Mouse (Mus musculus): Measurements from ENCODE around the gene Aqp2. TPM values are rescaled to one million over a fixed set of nuclear protein-coding genes. Genes with fewer than 3 reads are reported as not detected.

Gene Aqp2
- total and polyA plus RNA-seq, 3 experiments, result not detected

GRCm38 (mm10) chr15:99631618-99632017, 52.8 kb downstream of the Aqp2 start:
- peaks cover 0 to 70% of the 10 kb centered on the region in 2 experiments; a peak in 2 of 4 replicates for H3K36me3 ChIP-seq (ENCODE audit: control insufficient read depth in 1 of 2, insufficient read depth in 2 of 2, low read length in 2 of 2)
- H3K27ac ChIP-seq (ENCODE audit: control insufficient read depth, low read depth, low read length), result no peak overlapping the region
- peak; percentile 81 for DNase-seq (ENCODE audit: low read depth, low spot score)
- H3K9ac ChIP-seq (ENCODE audit: control insufficient read depth, low read depth, low read length, poor library complexity, severe bottlenecking), result no peak overlapping the region
- H3K79me2 ChIP-seq (ENCODE audit: control insufficient read depth, insufficient read depth, low read length, poor library complexity), result no peaks in the 10 kb centered on the region
- H3K27me3 ChIP-seq (ENCODE audit: control insufficient read depth in 1 of 2, insufficient read depth in 2 of 2, low read length in 2 of 2), result no peaks in the 10 kb centered on the region
- H3K4me3 ChIP-seq (ENCODE audit: control insufficient read depth in 1 of 2, insufficient read depth in 1 of 2, low read depth in 2 of 2, low read length in 2 of 2), result no peak overlapping the region
- no peaks in the 10 kb centered on the region for H3K4me1 ChIP-seq (ENCODE audit: control insufficient read depth in 1 of 2, insufficient read depth in 2 of 2, low read length in 2 of 2)
- TF ChIP-seq ZC3H11A (IDR thresholded peaks at IDR 0.05; ENCODE audit: low read depth, low read length) (peak; percentile 27; the same call in 1 of the 2 replicates), GATA1 (IDR thresholded peaks at IDR 0.05; ENCODE audit: low read depth, low read length) (no peak), CTCF (IDR thresholded peaks at IDR 0.05 in 2 of 3, conservative IDR thresholded peaks at IDR 0.05 in 1 of 3; ENCODE audit: control insufficient read depth in 1 of 3, insufficient read depth in 1 of 3, low read depth in 2 of 3, low read length in 3 of 3, poor library complexity in 1 of 3, severe bottlenecking in 1 of 3) (peak; percentile 37 to 84 (median 74)), E2F4 (IDR thresholded peaks at IDR 0.05; ENCODE audit: borderline replicate concordance, low read depth, low read length) (no peak), NRF1 (IDR thresholded peaks at IDR 0.05; ENCODE audit: insufficient read depth, low read depth, low read length, poor library complexity, severe bottlenecking) (no peak), USF2 (IDR thresholded peaks at IDR 0.05; ENCODE audit: borderline replicate concordance in 1 of 2, insufficient read depth in 1 of 2, low read depth in 1 of 2, low read length in 2 of 2) (no peak), SMC3 (IDR thresholded peaks at IDR 0.05; ENCODE audit: low read depth, low read length) (peak; percentile 66), RAD21 (IDR thresholded peaks at IDR 0.05; ENCODE audit: low read depth, low read length) (peak; percentile 57)
- H3K9me3 ChIP-seq (replicated peaks; ENCODE audit: insufficient read depth, low read length), result no peaks in the 10 kb centered on the region

Other genes starting within 250 kb of the Aqp2 start
- 0.04 and 0.10 TPM in 2 replicates for gene Fmnl3, start 208.6 kb upstream of the Aqp2 start, total RNA-seq (2012; rRNA removed)
- gene Fmnl3, start 208.6 kb upstream of the Aqp2 start, polyA plus RNA-seq (2012; ENCODE audit: insufficient read depth in 1 of 2, insufficient read length in 2 of 2, low read depth in 1 of 2, low replicate concordance in 2 of 2, missing spikeins in 1 of 2), result under 1 TPM in 1 of 2 experiments, not detected in 1; 0.06 TPM
- 216 and 243 TPM in 2 replicates for gene Tmbim6, start 186.2 kb upstream of the Aqp2 start, total RNA-seq (2012; rRNA removed)
- gene Tmbim6, start 186.2 kb upstream of the Aqp2 start, polyA plus RNA-seq (2012; ENCODE audit: insufficient read depth in 1 of 2, insufficient read length in 2 of 2, low read depth in 1 of 2, low replicate concordance in 2 of 2, missing spikeins in 1 of 2), result 100 to 1,000 TPM in 1 of 2 experiments, not detected in 1; 339 TPM
- gene Nckap5l, start 121.3 kb upstream of the Aqp2 start, total RNA-seq (2012; rRNA removed), result 2.5 and 3.3 TPM in 2 replicates
- gene Nckap5l, start 121.3 kb upstream of the Aqp2 start, polyA plus RNA-seq (2012; ENCODE audit: insufficient read depth in 1 of 2, insufficient read length in 2 of 2, low read depth in 1 of 2, low replicate concordance in 2 of 2, missing spikeins in 1 of 2), result 10 to 100 TPM in 1 of 2 experiments, not detected in 1; 14.1 TPM
- 7.8 and 8.8 TPM in 2 replicates for gene Bcdin3d, start 104.3 kb upstream of the Aqp2 start, total RNA-seq (2012; rRNA removed)
- 10 to 100 TPM; 13.7 to 31.3 TPM for gene Bcdin3d, start 104.3 kb upstream of the Aqp2 start, polyA plus RNA-seq (2012; ENCODE audit: insufficient read depth in 1 of 2, insufficient read length in 2 of 2, low read depth in 1 of 2, low replicate concordance in 2 of 2, missing spikeins in 1 of 2)
- gene Faim2, start 50.9 kb upstream of the Aqp2 start, total RNA-seq (2012; rRNA removed), result 0.08 and 0.10 TPM in 2 replicates
- gene Faim2, start 50.9 kb upstream of the Aqp2 start, polyA plus RNA-seq (2012; ENCODE audit: insufficient read depth in 1 of 2, insufficient read length in 2 of 2, low read depth in 1 of 2, low replicate concordance in 2 of 2, missing spikeins in 1 of 2), result under 1 TPM in 1 of 2 experiments, not detected in 1; 0.06 TPM
- not detected in 2 replicates for gene Aqp5, start 11.7 kb downstream of the Aqp2 start, total RNA-seq (2012; rRNA removed)
- gene Aqp5, start 11.7 kb downstream of the Aqp2 start, polyA plus RNA-seq (2012; ENCODE audit: insufficient read depth in 1 of 2, insufficient read length in 2 of 2, low read depth in 1 of 2, low replicate concordance in 2 of 2, missing spikeins in 1 of 2), result not detected
- not detected in 2 replicates for gene Aqp6, start 22.3 kb downstream of the Aqp2 start, total RNA-seq (2012; rRNA removed)
- gene Aqp6, start 22.3 kb downstream of the Aqp2 start, polyA plus RNA-seq (2012; ENCODE audit: insufficient read depth in 1 of 2, insufficient read length in 2 of 2, low read depth in 1 of 2, low replicate concordance in 2 of 2, missing spikeins in 1 of 2), result not detected
- gene Racgap1, start 72.6 kb downstream of the Aqp2 start, total RNA-seq (2012; rRNA removed), result 126 and 136 TPM in 2 replicates
- gene Racgap1, start 72.6 kb downstream of the Aqp2 start, polyA plus RNA-seq (2012; ENCODE audit: insufficient read depth in 1 of 2, insufficient read length in 2 of 2, low read depth in 1 of 2, low replicate concordance in 2 of 2, missing spikeins in 1 of 2), result 100 to 1,000 TPM; 149 to 367 TPM
- 0.08 TPM in 1 of 2 replicates, not detected in the other for gene Asic1, start 91.3 kb downstream of the Aqp2 start, total RNA-seq (2012; rRNA removed)
- 1 to 10 TPM in 1 of 2 experiments, not detected in 1; 1.0 TPM for gene Asic1, start 91.3 kb downstream of the Aqp2 start, polyA plus RNA-seq (2012; ENCODE audit: insufficient read depth in 1 of 2, insufficient read length in 2 of 2, low read depth in 1 of 2, low replicate concordance in 2 of 2, missing spikeins in 1 of 2)
- gene Smarcd1, start 123.1 kb downstream of the Aqp2 start, total RNA-seq (2012; rRNA removed), result 19.5 and 20.1 TPM in 2 replicates
- 100 to 1,000 TPM in 1 of 2 experiments, 10 to 100 TPM in 1; 72.5 to 247 TPM for gene Smarcd1, start 123.1 kb downstream of the Aqp2 start, polyA plus RNA-seq (2012; ENCODE audit: insufficient read depth in 1 of 2, insufficient read length in 2 of 2, low read depth in 1 of 2, low replicate concordance in 2 of 2, missing spikeins in 1 of 2)
- gene Gm17349, start 126.4 kb downstream of the Aqp2 start, total RNA-seq (2012; rRNA removed), result 1.7 and 2.1 TPM in 2 replicates
- not detected for gene Gm17349, start 126.4 kb downstream of the Aqp2 start, polyA plus RNA-seq (2012; ENCODE audit: insufficient read depth in 1 of 2, insufficient read length in 2 of 2, low read depth in 1 of 2, low replicate concordance in 2 of 2, missing spikeins in 1 of 2)
- 0.13 and 0.23 TPM in 2 replicates for gene Gpd1, start 138.5 kb downstream of the Aqp2 start, total RNA-seq (2012; rRNA removed)
- under 1 TPM in 1 of 2 experiments, not detected in 1; 0.52 TPM for gene Gpd1, start 138.5 kb downstream of the Aqp2 start, polyA plus RNA-seq (2012; ENCODE audit: insufficient read depth in 1 of 2, insufficient read length in 2 of 2, low read depth in 1 of 2, low replicate concordance in 2 of 2, missing spikeins in 1 of 2)
- gene Cox14, start 146.6 kb downstream of the Aqp2 start, total RNA-seq (2012; rRNA removed), result 117 and 125 TPM in 2 replicates
- 100 to 1,000 TPM in 1 of 2 experiments, not detected in 1; 113 TPM for gene Cox14, start 146.6 kb downstream of the Aqp2 start, polyA plus RNA-seq (2012; ENCODE audit: insufficient read depth in 1 of 2, insufficient read length in 2 of 2, low read depth in 1 of 2, low replicate concordance in 2 of 2, missing spikeins in 1 of 2)
- gene Cers5, start 193.8 kb downstream of the Aqp2 start, total RNA-seq (2012; rRNA removed), result 21.8 and 31.5 TPM in 2 replicates
- 10 to 100 TPM in 1 of 2 experiments, not detected in 1; 43.5 TPM for gene Cers5, start 193.8 kb downstream of the Aqp2 start, polyA plus RNA-seq (2012; ENCODE audit: insufficient read depth in 1 of 2, insufficient read length in 2 of 2, low read depth in 1 of 2, low replicate concordance in 2 of 2, missing spikeins in 1 of 2)